Mouse (Mus musculus): Measurements from ENCODE around the gene Slc9b1. TPM values are rescaled to one million over a fixed set of nuclear protein-coding genes. Genes with fewer than 3 reads are reported as not detected.

The Slc9b1 gene
- total and polyA plus RNA-seq, 2 experiments from 2014 or later = 0.20 TPM; not detected in 1

DNA sequence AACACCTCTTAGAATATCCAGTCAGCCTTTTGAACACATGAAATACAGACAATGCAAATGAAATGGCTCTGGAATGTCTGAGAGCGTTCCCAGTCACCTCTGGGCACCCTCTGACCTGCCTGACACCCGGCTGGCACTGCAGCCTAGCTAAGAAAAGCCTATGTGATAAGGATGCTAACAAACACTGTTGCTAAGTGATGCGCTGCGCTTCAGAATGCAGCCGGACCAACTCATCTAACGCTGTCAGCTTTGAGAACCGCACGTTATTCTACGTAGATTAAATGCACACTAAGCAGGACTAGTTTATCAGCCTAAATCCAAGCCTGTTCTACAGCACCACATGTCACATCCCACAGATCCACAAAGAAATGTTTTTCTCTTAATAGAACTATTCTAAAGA lies 64.0 kb downstream of the Slc9b1 start:
- Histone ChIP-seq H3K27me3 (ENCODE audit: control insufficient read depth, insufficient read depth, low read length) (no peaks in the 10 kb centered on the region), H3K4me1 (ENCODE audit: control insufficient read depth, insufficient read depth) (peaks cover 16% of the 10 kb centered on the region; the same call in 1 of the 2 replicates), H3K4me2 (ENCODE audit: low read depth, low read length) (peak overlapping the region; percentile 33), H3K36me3 (replicated peaks; ENCODE audit: control insufficient read depth, insufficient read depth, low read length) (peaks cover 24% of the 10 kb centered on the region; the same call in 1 of the 2 replicates), H3K9me3 (replicated peaks; ENCODE audit: control insufficient read depth, low read length) (no peaks in the 10 kb centered on the region), H3K9ac (replicated peaks; ENCODE audit: low read depth, low read length) (no peak overlapping the region), H3K4me3 (ENCODE audit: low read depth, low read length) (no peak overlapping the region), H3K27ac (ENCODE audit: low read depth) (no peak overlapping the region; the same call in 1 of the 2 replicates)
- peak; percentile 90 for DNase-seq (ENCODE audit: low spot score)
- ATAC-seq (ENCODE audit: insufficient read depth, low read depth) = peak; percentile 98
- TF ChIP-seq CTCF (IDR thresholded peaks at IDR 0.05; ENCODE audit: low read depth) (no peak), EP300 (IDR thresholded peaks at IDR 0.05; ENCODE audit: low read depth) (no peak)
- WGBS = 21% methylated on average over 9 of the region's 9 CpGs

GRCm38 (mm10) chr3:135417245-135417644 lies 69.4 kb downstream of the Slc9b1 start:
- Histone ChIP-seq H3K4me3 (ENCODE audit: low read depth, low read length) (no peak overlapping the region), H3K27me3 (ENCODE audit: control insufficient read depth, insufficient read depth, low read length) (no peaks in the 10 kb centered on the region), H3K4me2 (ENCODE audit: low read depth, low read length) (no peak overlapping the region), H3K9ac (replicated peaks; ENCODE audit: low read depth, low read length) (no peak overlapping the region), H3K27ac (ENCODE audit: low read depth) (no peak overlapping the region), H3K36me3 (replicated peaks; ENCODE audit: control insufficient read depth, insufficient read depth, low read length) (no peaks in the 10 kb centered on the region), H3K9me3 (replicated peaks; ENCODE audit: control insufficient read depth, low read length) (no peaks in the 10 kb centered on the region), H3K4me1 (ENCODE audit: control insufficient read depth, insufficient read depth) (peaks cover 14% of the 10 kb centered on the region; the same call in 1 of the 2 replicates)
- TF ChIP-seq EP300 (IDR thresholded peaks at IDR 0.05; ENCODE audit: low read depth) = no peak
- no peak for TF ChIP-seq CTCF (IDR thresholded peaks at IDR 0.05; ENCODE audit: low read depth)
- 82% methylated on average over 3 of the region's 3 CpGs for WGBS
- DNase-seq (ENCODE audit: low spot score) (no peak), ATAC-seq (ENCODE audit: insufficient read depth, low read depth) (no peak)

DNA sequence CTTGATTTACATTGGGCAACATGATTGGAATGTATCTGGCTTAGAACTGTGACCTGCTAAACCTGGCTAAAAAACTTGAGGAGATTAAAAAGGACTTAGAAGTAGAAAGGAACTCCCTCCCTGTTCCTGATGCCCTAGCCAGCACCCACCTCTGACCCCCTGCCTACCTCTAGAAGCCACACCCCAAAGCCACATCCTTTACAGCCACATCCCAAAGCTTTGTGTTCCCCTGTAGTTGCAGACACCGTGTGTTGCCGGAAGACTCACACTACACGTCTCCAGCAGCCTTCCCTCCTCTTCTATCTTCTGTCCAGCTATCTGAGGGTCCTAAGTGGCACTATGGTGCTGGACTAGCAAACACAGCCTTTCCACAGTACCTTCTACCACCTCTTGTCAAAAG lies 70.0 kb downstream of the Slc9b1 start:
- H3K27ac ChIP-seq (ENCODE audit: low read depth) = no peak overlapping the region
- H3K4me1 ChIP-seq (ENCODE audit: control insufficient read depth, insufficient read depth) = peaks cover 10% of the 10 kb centered on the region; the same call in 1 of the 2 replicates
- H3K9me3 ChIP-seq (replicated peaks; ENCODE audit: control insufficient read depth, low read length) = no peaks in the 10 kb centered on the region
- DNase-seq (ENCODE audit: low spot score) = no peak
- H3K4me2 ChIP-seq (ENCODE audit: low read depth, low read length) = no peak overlapping the region
- no peaks in the 10 kb centered on the region for H3K27me3 ChIP-seq (ENCODE audit: control insufficient read depth, insufficient read depth, low read length)
- no peak for ATAC-seq (ENCODE audit: insufficient read depth, low read depth)
- TF ChIP-seq CTCF (IDR thresholded peaks at IDR 0.05; ENCODE audit: low read depth) = no peak
- no peak for TF ChIP-seq EP300 (IDR thresholded peaks at IDR 0.05; ENCODE audit: low read depth)
- no peaks in the 10 kb centered on the region for H3K36me3 ChIP-seq (replicated peaks; ENCODE audit: control insufficient read depth, insufficient read depth, low read length)
- no peak overlapping the region for H3K9ac ChIP-seq (replicated peaks; ENCODE audit: low read depth, low read length)
- 53% methylated on average over 3 of the region's 3 CpGs for WGBS
- H3K4me3 ChIP-seq (ENCODE audit: low read depth, low read length) = no peak overlapping the region

DNA sequence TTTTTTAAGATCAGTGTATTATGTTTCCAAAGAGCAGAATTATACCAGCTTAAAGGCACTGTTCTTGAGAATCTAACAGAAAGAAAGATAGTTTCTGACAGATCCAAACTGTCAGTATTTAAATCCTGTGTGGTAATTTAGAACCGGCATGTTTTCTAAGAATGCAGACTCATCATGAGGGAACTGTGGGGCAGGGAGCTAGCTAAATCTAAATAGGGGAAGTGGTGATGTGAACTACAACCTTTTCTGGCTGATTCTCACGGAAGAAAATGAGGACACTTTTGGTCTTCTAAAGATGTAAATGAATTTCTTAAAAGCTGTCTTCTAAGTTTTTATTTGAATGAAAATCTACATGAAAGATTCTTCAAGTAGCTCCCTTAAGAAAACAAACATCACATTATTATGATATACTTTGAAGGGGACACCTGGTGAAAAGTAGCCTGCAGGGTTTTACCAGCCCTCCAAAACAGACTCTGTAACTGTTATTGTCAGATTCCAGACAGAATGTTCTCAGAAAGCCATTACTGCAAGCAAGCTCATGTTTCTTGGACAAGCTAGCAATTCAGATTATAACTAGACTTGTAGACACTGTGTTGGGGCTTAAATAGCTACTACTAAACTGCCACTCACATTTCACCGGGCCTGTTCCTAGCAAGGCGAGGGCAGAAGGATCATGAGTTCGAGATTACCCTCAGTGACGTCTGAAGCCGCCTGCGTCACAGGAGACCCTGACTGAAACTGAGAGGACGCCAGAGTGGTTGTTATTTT lies 72.9 kb downstream of the Slc9b1 start:
- TF ChIP-seq CTCF (IDR thresholded peaks at IDR 0.05; ENCODE audit: low read depth) = no peak
- TF ChIP-seq EP300 (IDR thresholded peaks at IDR 0.05; ENCODE audit: low read depth) = no peak
- H3K36me3 ChIP-seq (replicated peaks; ENCODE audit: control insufficient read depth, insufficient read depth, low read length) = no peaks in the 10 kb centered on the region
- DNase-seq (ENCODE audit: low spot score) = no peak
- no peak overlapping the region for H3K27ac ChIP-seq (ENCODE audit: low read depth)
- H3K4me2 ChIP-seq (ENCODE audit: low read depth, low read length) = no peak overlapping the region
- no peaks in the 10 kb centered on the region for H3K27me3 ChIP-seq (ENCODE audit: control insufficient read depth, insufficient read depth, low read length)
- H3K4me1 ChIP-seq (ENCODE audit: control insufficient read depth, insufficient read depth) = no peaks in the 10 kb centered on the region
- H3K9me3 ChIP-seq (replicated peaks; ENCODE audit: control insufficient read depth, low read length) = no peaks in the 10 kb centered on the region
- H3K9ac ChIP-seq (replicated peaks; ENCODE audit: low read depth, low read length) = no peak overlapping the region
- 83% methylated on average over 9 of the region's 9 CpGs for WGBS
- no peak overlapping the region for H3K4me3 ChIP-seq (ENCODE audit: low read depth, low read length)
- ATAC-seq (ENCODE audit: insufficient read depth, low read depth) = no peak

DNA sequence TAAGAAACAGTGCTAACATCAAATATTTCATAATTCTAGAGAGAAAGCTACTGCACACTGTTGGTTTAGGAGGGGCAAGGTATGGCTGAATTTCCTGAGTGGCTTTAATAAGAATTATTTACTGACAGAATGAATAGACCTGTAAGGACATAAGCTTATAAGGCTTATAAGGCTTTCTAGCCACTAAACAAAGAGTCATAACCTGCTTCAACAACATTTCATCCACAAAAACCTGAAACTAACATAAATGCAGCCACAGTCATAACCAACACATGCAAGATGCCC lies 73.4 kb downstream of the Slc9b1 start:
- Histone ChIP-seq H3K9ac (replicated peaks; ENCODE audit: low read depth, low read length) (no peak overlapping the region), H3K4me1 (ENCODE audit: control insufficient read depth, insufficient read depth) (no peaks in the 10 kb centered on the region), H3K27me3 (ENCODE audit: control insufficient read depth, insufficient read depth, low read length) (no peaks in the 10 kb centered on the region), H3K4me2 (ENCODE audit: low read depth, low read length) (no peak overlapping the region), H3K36me3 (replicated peaks; ENCODE audit: control insufficient read depth, insufficient read depth, low read length) (no peaks in the 10 kb centered on the region), H3K4me3 (ENCODE audit: low read depth, low read length) (no peak overlapping the region), H3K9me3 (replicated peaks; ENCODE audit: control insufficient read depth, low read length) (no peaks in the 10 kb centered on the region), H3K27ac (ENCODE audit: low read depth) (no peak overlapping the region)
- no peak for TF ChIP-seq EP300 (IDR thresholded peaks at IDR 0.05; ENCODE audit: low read depth)
- no peak for TF ChIP-seq CTCF (IDR thresholded peaks at IDR 0.05; ENCODE audit: low read depth)
- DNase-seq (ENCODE audit: low spot score) (no peak), ATAC-seq (ENCODE audit: insufficient read depth, low read depth) (no peak)
